Mouse (Mus musculus) left cerebral cortex, adult 11 months (tissue): Measurements from ENCODE around the gene Sox13.

ENCODE experiments used
- DNase-seq: peaks from one replicate; pipeline ENCODE4 v3.0.0; 2022; ENCODE audit warnings: low spot score

Gene Sox13

GRCm38 (mm10) chr1:133400014-133400725 is 24.0 kb downstream of the Sox13 start:
- no peak for DNase-seq

- no peak for DNase-seq
These were observed 26.5 kb downstream of the Sox13 start for GRCm38 (mm10) chr1:133397483-133398237.

- no peak for DNase-seq
These were observed 27.1 kb downstream of the Sox13 start for GRCm38 (mm10) chr1:133397094-133397482.

GRCm38 (mm10) chr1:133396693-133397092 is 27.5 kb downstream of the Sox13 start:
- DNase-seq: no peak

- DNase-seq: no peak
These were observed 29.5 kb downstream of the Sox13 start for GRCm38 (mm10) chr1:133394702-133395101.

- no peak for DNase-seq
These were observed 36.5 kb downstream of the Sox13 start for GRCm38 (mm10) chr1:133387539-133388268.

- no peak for DNase-seq
These were observed 38.0 kb downstream of the Sox13 start for GRCm38 (mm10) chr1:133386209-133386608.

GRCm38 (mm10) chr1:133385506-133385905 is 38.7 kb downstream of the Sox13 start:
- DNase-seq: peak; percentile 55

- DNase-seq: no peak
These were observed 40.9 kb downstream of the Sox13 start for GRCm38 (mm10) chr1:133383157-133383783.

GRCm38 (mm10) chr1:133382552-133383155 is 41.5 kb downstream of the Sox13 start:
- no peak for DNase-seq

- DNase-seq: no peak
These were observed 42.2 kb downstream of the Sox13 start for GRCm38 (mm10) chr1:133382008-133382407.

GRCm38 (mm10) chr1:133380347-133381065 is 43.7 kb downstream of the Sox13 start:
- DNase-seq: no peak

- DNase-seq: no peak
These were observed 44.2 kb downstream of the Sox13 start for GRCm38 (mm10) chr1:133379986-133380320.

GRCm38 (mm10) chr1:133379254-133379985 is 44.8 kb downstream of the Sox13 start:
- no peak for DNase-seq

GRCm38 (mm10) chr1:133377547-133377946 is 46.6 kb downstream of the Sox13 start:
- DNase-seq: no peak

GRCm38 (mm10) chr1:133375696-133376346 is 48.4 kb downstream of the Sox13 start:
- no peak for DNase-seq

GRCm38 (mm10) chr1:133372113-133372512 is 52.1 kb downstream of the Sox13 start:
- DNase-seq: no peak

- no peak for DNase-seq
These were observed 52.7 kb downstream of the Sox13 start for GRCm38 (mm10) chr1:133371431-133371830.

- DNase-seq: no peak
These were observed 53.8 kb downstream of the Sox13 start for GRCm38 (mm10) chr1:133370352-133370751.

GRCm38 (mm10) chr1:133368644-133369043 is 55.5 kb downstream of the Sox13 start:
- DNase-seq: peak; percentile 37
